Mouse (Mus musculus) embryonic facial prominence, embryonic 11.5 days (tissue): ENCODE data around the gene Rsrc1. TPM values are rescaled to one million over a fixed set of nuclear protein-coding genes. Genes with fewer than 3 reads are reported as not detected.

Experiments used
- ATAC-seq: fragments of 200-750 bp; cut with Nextera tagmentation; replicated peaks from 2 replicates; pipeline ENCODE4 v1.8.0; 2017; ENCODE audit warnings: low read depth; ENCODE audit not compliant: insufficient number of reproducible peaks, low FRiP score, low TSS enrichment
- DNase-seq: peaks from one replicate; pipeline ENCODE4 v3.0.0-alpha.2; 2015; ENCODE audit warnings: low spot score
- H3K27ac ChIP-seq: fragments of 300-500 bp; sonication (generic); replicated peaks from 2 replicates; pipeline ENCODE4 v1.5.1; 2014; ENCODE audit warnings: mild to moderate bottlenecking, low read depth, low read length, control low read depth
- H3K27me3 ChIP-seq: fragments of 300-500 bp; sonication (generic); 2 replicates; pipeline ENCODE4 v1.6.1; 2014; ENCODE audit warnings: mild to moderate bottlenecking, low read length, moderate library complexity, mixed read lengths; ENCODE audit not compliant: control insufficient read depth, insufficient read depth
- H3K36me3 ChIP-seq: fragments of 300-500 bp; sonication (generic); replicated peaks from 2 replicates; pipeline ENCODE4 v1.6.1; 2014; ENCODE audit warnings: low read depth, mild to moderate bottlenecking, low read length, moderate library complexity, mixed read lengths; ENCODE audit not compliant: control insufficient read depth, insufficient read depth
- H3K4me1 ChIP-seq: fragments of 300-500 bp; sonication (generic); 2 replicates; pipeline ENCODE4 v1.6.1; 2014; ENCODE audit warnings: low read length, mixed read lengths; ENCODE audit not compliant: control insufficient read depth, insufficient read depth
- H3K4me2 ChIP-seq: fragments of 300-500 bp; sonication (generic); 2 replicates; pipeline ENCODE4 v1.6.1; 2014; ENCODE audit warnings: low read depth, mild to moderate bottlenecking, control low read depth, low read length, moderate library complexity
- H3K4me3 ChIP-seq: fragments of 300-500 bp; sonication (generic); 2 replicates; pipeline ENCODE4 v1.5.1; 2014; ENCODE audit warnings: low read depth, low read length, control low read depth
- H3K9ac ChIP-seq: fragments of 300-500 bp; sonication (generic); replicated peaks from 2 replicates; pipeline ENCODE4 v1.6.1; 2014; ENCODE audit warnings: mild to moderate bottlenecking, control low read depth, low read length
- H3K9me3 ChIP-seq: fragments of 300-500 bp; sonication (generic); replicated peaks from 2 replicates; pipeline ENCODE4 v1.6.1; 2016; ENCODE audit warnings: mild to moderate bottlenecking, low read length, inconsistent platforms, mixed read lengths; ENCODE audit not compliant: control insufficient read depth
- WGBS: fragments of 180-500 bp; shearing (Covaris S2); extraction: QIAGEN DNeasy Blood & Tissue Kit; methylation state at CpG from one replicate; pipeline ENCODE4 v1.1.7; 2014; 5-methylcytosine and 5-hydroxymethylcytosine counted together
- polyA plus RNA-seq: library from polyadenylated mRNA; unstranded; fragments of >200 nt; fragmentation: Nextera tagmentation; extraction: Ambion mirVana; gene quantifications from 2 replicates; pipeline ENCODE4 v1.2.1, GENCODE M21; 2014

Rsrc1 gene
- polyA plus RNA-seq, 1 experiment from 2014 or later = 54.8 TPM

DNA sequence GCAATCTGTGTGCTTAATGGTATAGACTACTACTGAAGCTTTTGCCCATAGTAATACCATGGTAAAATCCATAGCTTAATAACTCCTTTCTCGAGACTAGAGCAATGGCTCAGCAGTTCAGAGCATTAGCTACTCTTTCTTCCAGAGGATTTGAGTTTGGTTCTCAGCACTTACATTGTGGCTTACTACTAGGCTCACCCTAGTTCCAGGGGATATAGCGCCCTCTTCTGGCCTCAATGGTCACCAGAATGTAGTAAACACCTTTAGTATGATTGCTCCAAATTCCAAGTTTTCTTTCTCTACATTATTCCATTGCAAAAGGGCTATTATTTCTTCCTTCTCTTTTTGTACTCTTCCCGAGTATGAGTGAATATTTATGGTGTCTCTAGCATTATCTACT lies 151.3 kb downstream of the Rsrc1 start:
- Histone ChIP-seq H3K4me2 (no peak overlapping the region), H3K27me3 (no peaks in the 10 kb centered on the region), H3K9ac (no peak overlapping the region), H3K4me3 (no peak overlapping the region), H3K36me3 (no peaks in the 10 kb centered on the region), H3K27ac (no peak overlapping the region), H3K4me1 (no peaks in the 10 kb centered on the region), H3K9me3 (no peaks in the 10 kb centered on the region)
- no peak for ATAC-seq
- 74% methylated on average over 3 of the region's 3 CpGs for WGBS
- DNase-seq = no peak

DNA sequence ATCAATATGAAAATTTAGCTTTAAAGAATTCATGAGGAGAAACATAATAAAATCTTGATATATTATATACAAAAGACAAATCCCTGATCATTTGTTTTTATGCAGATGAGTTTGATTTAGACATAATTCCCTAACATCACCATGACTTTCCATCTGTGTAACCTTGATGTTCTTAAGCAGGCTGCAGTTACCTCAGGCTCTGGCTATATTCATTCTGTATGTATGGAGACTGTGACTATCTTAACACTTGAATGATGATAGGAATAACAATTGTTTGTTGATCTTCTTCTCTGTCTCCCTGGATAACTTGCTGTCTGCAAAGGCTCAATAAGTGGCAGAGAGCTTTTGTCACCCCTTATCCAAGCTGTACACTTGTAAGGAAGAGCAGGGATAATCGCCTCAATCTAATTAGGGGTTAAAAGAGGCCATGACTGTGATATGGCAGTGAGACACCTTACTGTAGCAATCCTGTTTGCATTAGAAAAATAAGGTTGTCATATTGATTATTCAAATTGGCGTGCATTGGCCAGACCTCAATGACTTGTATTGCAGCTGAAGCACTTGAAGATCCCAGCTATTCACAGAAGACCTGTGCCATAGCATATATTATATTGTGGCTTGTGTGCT lies 154.7 kb downstream of the Rsrc1 start:
- Histone ChIP-seq H3K4me3 (no peak overlapping the region), H3K4me2 (no peak overlapping the region), H3K9ac (no peak overlapping the region), H3K4me1 (no peaks in the 10 kb centered on the region), H3K27ac (no peak overlapping the region), H3K36me3 (no peaks in the 10 kb centered on the region), H3K9me3 (no peaks in the 10 kb centered on the region), H3K27me3 (no peaks in the 10 kb centered on the region)
- ATAC-seq (no peak), DNase-seq (no peak)
- WGBS = 80% methylated on average over 2 of the region's 2 CpGs

GRCm38 (mm10) chr3:67144952-67145351 lies 163.8 kb downstream of the Rsrc1 start:
- no peak for ATAC-seq
- WGBS = 81% methylated on average over 2 of the region's 2 CpGs
- Histone ChIP-seq H3K27ac (no peak overlapping the region), H3K36me3 (no peaks in the 10 kb centered on the region), H3K9ac (no peak overlapping the region), H3K9me3 (no peaks in the 10 kb centered on the region), H3K4me2 (no peak overlapping the region), H3K4me3 (no peak overlapping the region), H3K27me3 (no peaks in the 10 kb centered on the region), H3K4me1 (no peaks in the 10 kb centered on the region)
- DNase-seq = no peak

GRCm38 (mm10) chr3:67146280-67146679 lies 165.1 kb downstream of the Rsrc1 start:
- H3K4me2 ChIP-seq = no peak overlapping the region
- no peaks in the 10 kb centered on the region for H3K27me3 ChIP-seq
- no peaks in the 10 kb centered on the region for H3K36me3 ChIP-seq
- no peaks in the 10 kb centered on the region for H3K4me1 ChIP-seq
- H3K27ac ChIP-seq = no peak overlapping the region
- no peaks in the 10 kb centered on the region for H3K9me3 ChIP-seq
- DNase-seq = no peak
- ATAC-seq = no peak
- no peak overlapping the region for H3K4me3 ChIP-seq
- H3K9ac ChIP-seq = no peak overlapping the region
- 96% methylated on average over 1 of the region's 1 CpGs for WGBS

DNA sequence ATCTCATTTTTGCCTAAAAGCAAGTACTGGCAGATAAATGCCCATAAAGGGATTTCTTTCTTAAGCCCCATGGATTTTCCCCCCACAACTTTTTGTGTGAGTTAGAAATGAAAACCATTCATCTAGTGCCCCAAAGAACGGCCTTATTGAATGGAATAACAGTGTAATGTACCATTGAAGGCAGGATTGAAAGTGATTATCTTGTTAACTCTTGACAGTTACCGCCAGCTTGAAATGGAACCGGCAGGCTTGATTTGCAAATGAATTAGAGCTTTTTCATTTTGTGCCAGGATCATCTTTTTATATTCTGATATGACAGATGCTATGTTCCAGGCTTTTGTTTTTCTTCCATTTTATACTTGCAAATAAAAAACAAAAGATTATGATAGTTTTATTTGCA lies 166.1 kb downstream of the Rsrc1 start:
- WGBS = 35% methylated on average over 3 of the region's 3 CpGs

GRCm38 (mm10) chr3:67197179-67197578 lies 216.0 kb downstream of the Rsrc1 start:
- Histone ChIP-seq H3K9ac (no peak overlapping the region), H3K4me3 (no peak overlapping the region), H3K27me3 (no peaks in the 10 kb centered on the region), H3K27ac (no peak overlapping the region), H3K4me1 (no peaks in the 10 kb centered on the region), H3K4me2 (no peak overlapping the region), H3K36me3 (no peaks in the 10 kb centered on the region), H3K9me3 (no peaks in the 10 kb centered on the region)
- WGBS = 35% methylated on average over 3 of the region's 3 CpGs
- ATAC-seq = no peak
- peak; percentile 73 for DNase-seq

More for the DNA sequence above, 166.1 kb downstream of the Rsrc1 start:
- no peaks in the 10 kb centered on the region for H3K36me3 ChIP-seq
- no peak overlapping the region for H3K27ac ChIP-seq
- H3K27me3 ChIP-seq = no peaks in the 10 kb centered on the region
- no peak overlapping the region for H3K4me3 ChIP-seq
- no peak overlapping the region for H3K4me2 ChIP-seq
- no peak for ATAC-seq
- H3K4me1 ChIP-seq = no peaks in the 10 kb centered on the region
- no peaks in the 10 kb centered on the region for H3K9me3 ChIP-seq
- no peak for DNase-seq
- no peak overlapping the region for H3K9ac ChIP-seq

- Histone ChIP-seq H3K4me1 (no peaks in the 10 kb centered on the region), H3K9ac (no peak overlapping the region), H3K9me3 (no peaks in the 10 kb centered on the region), H3K4me2 (no peak overlapping the region), H3K36me3 (no peaks in the 10 kb centered on the region), H3K27ac (no peak overlapping the region), H3K4me3 (no peak overlapping the region), H3K27me3 (no peaks in the 10 kb centered on the region)
- DNase-seq = no peak
- WGBS = 73% methylated on average over 1 of the region's 1 CpGs
- ATAC-seq = no peak
Observed at GRCm38 (mm10) chr3:67213047-67213457, 231.9 kb downstream of the Rsrc1 start.

GRCm38 (mm10) chr3:67232617-67233241 lies 251.5 kb downstream of the Rsrc1 start:
- H3K9ac ChIP-seq = no peak overlapping the region
- H3K4me2 ChIP-seq = no peak overlapping the region
- no peak overlapping the region for H3K27ac ChIP-seq
- no peaks in the 10 kb centered on the region for H3K36me3 ChIP-seq
- DNase-seq (no peak), ATAC-seq (no peak)
- WGBS = 43% methylated on average over 3 of the region's 3 CpGs
- no peak overlapping the region for H3K4me3 ChIP-seq
- no peaks in the 10 kb centered on the region for H3K4me1 ChIP-seq
- H3K27me3 ChIP-seq = no peaks in the 10 kb centered on the region
- no peaks in the 10 kb centered on the region for H3K9me3 ChIP-seq
